Mouse (Mus musculus): ENCODE measurements around the gene Bad. TPM values are rescaled to one million over a fixed set of nuclear protein-coding genes. Genes with fewer than 3 reads are reported as not detected.
"Not testable (repeated sequence)": the region's sequence is repeated elsewhere in the genome, so short reads cannot be mapped to it uniquely, and the experiment has no call there.

Bad gene
- polyA plus RNA-seq (2012; rRNA removed) (22.3 and 22.8 TPM in 2 replicates), polyA plus RNA-seq (2014; fragmentation: Nextera tagmentation; extraction: Ambion mirVana) (25.7 and 27.9 TPM in 2 replicates)

GRCm38 (mm10) chr19:6941372-6942248 is at the start of gene Bad:
Gene Bad (plus strand): TSS chr19:6941861.
- TF ChIP-seq CTCF (IDR thresholded peaks at IDR 0.05; ENCODE audit: low read depth) (peak; percentile 37; the same call in 1 of the 2 replicates), EP300 (IDR thresholded peaks at IDR 0.05; ENCODE audit: low read depth) (peak; percentile 83)
- Histone ChIP-seq H3K4me1 (replicated peaks; ENCODE audit: control insufficient read depth in 2 of 2, insufficient read depth in 2 of 2, low read length in 1 of 2) (peaks cover 3 to 8% of the 10 kb centered on the region in 2 experiments), H3K4me3 (ENCODE audit: insufficient read depth in 1 of 2, low read depth in 2 of 2, low read length in 2 of 2) (peak within 1 kb of the TSS; percentile 77 to 92), H3K4me2 (ENCODE audit: low read depth) (peak within 1 kb of the TSS; percentile 89), H3K27ac (peak within 1 kb of the TSS; percentile 63), H3K9ac (replicated peaks) (peak within 1 kb of the TSS; percentile 80), H3K27me3 (ENCODE audit: control insufficient read depth, insufficient read depth, low read length) (no peaks in the 10 kb centered on the region; the same call in 1 of the 2 replicates), H3K36me3 (replicated peaks; ENCODE audit: control insufficient read depth, insufficient read depth, low read depth) (no peaks in the 10 kb centered on the region), H3K9me3 (ENCODE audit: control insufficient read depth, low read length) (no peaks in the 10 kb centered on the region)
- DNase-seq (ENCODE audit: low read depth in 3 of 3, low spot score in 3 of 3) (peak; percentile 85 to 86 (median 85)), ATAC-seq (ENCODE audit: insufficient read depth) (peak; percentile 80)
- whole genome bisulfite sequencing (ENCODE audit: insufficient replicate concordance) = under 1% methylated on average over 80 of the region's 83 CpGs

GRCm38 (mm10) chr19:6892512-6892911 is 49.1 kb upstream of the Bad start:
- 43% methylated on average over 4 of the region's 4 CpGs for WGBS (ENCODE audit: insufficient replicate concordance)

GRCm38 (mm10) chr19:6893731-6894451 is 47.8 kb upstream of the Bad start:
- H3K9ac ChIP-seq (replicated peaks) = no peak overlapping the region
- H3K27me3 ChIP-seq (ENCODE audit: control insufficient read depth, insufficient read depth, low read length) = no peaks in the 10 kb centered on the region
- ATAC-seq (ENCODE audit: insufficient read depth) (no peak), DNase-seq (ENCODE audit: low read depth in 3 of 3, low spot score in 3 of 3) (no peak)
- 79% methylated on average over 14 of the region's 14 CpGs for WGBS (ENCODE audit: insufficient replicate concordance)
- no peak overlapping the region for H3K27ac ChIP-seq
- no peak overlapping the region for H3K4me2 ChIP-seq (ENCODE audit: low read depth)
- no peak overlapping the region for H3K4me3 ChIP-seq (ENCODE audit: insufficient read depth in 1 of 2, low read depth in 2 of 2, low read length in 2 of 2)
- no peak for TF ChIP-seq CTCF (IDR thresholded peaks at IDR 0.05; ENCODE audit: low read depth)
- no peak for TF ChIP-seq EP300 (IDR thresholded peaks at IDR 0.05; ENCODE audit: low read depth)
- no peaks in the 10 kb centered on the region for H3K36me3 ChIP-seq (replicated peaks; ENCODE audit: control insufficient read depth, insufficient read depth, low read depth)
- no peaks in the 10 kb centered on the region for H3K9me3 ChIP-seq (ENCODE audit: control insufficient read depth, low read length)
- H3K4me1 ChIP-seq (replicated peaks; ENCODE audit: control insufficient read depth in 2 of 2, insufficient read depth in 2 of 2, low read length in 1 of 2) = no peaks in the 10 kb centered on the region

More at GRCm38 (mm10) chr19:6892512-6892911, 49.1 kb upstream of the Bad start:
- Histone ChIP-seq H3K27ac (no peak overlapping the region), H3K9ac (replicated peaks) (no peak overlapping the region), H3K27me3 (ENCODE audit: control insufficient read depth, insufficient read depth, low read length) (no peaks in the 10 kb centered on the region), H3K4me1 (replicated peaks; ENCODE audit: control insufficient read depth in 2 of 2, insufficient read depth in 2 of 2, low read length in 1 of 2) (no peaks in the 10 kb centered on the region), H3K36me3 (replicated peaks; ENCODE audit: control insufficient read depth, insufficient read depth, low read depth) (no peaks in the 10 kb centered on the region), H3K4me3 (ENCODE audit: insufficient read depth in 1 of 2, low read depth in 2 of 2, low read length in 2 of 2) (no peak overlapping the region), H3K4me2 (ENCODE audit: low read depth) (no peak overlapping the region), H3K9me3 (ENCODE audit: control insufficient read depth, low read length) (no peaks in the 10 kb centered on the region)
- no peak for DNase-seq (ENCODE audit: low read depth in 3 of 3, low spot score in 3 of 3)
- no peak for TF ChIP-seq CTCF (IDR thresholded peaks at IDR 0.05; ENCODE audit: low read depth)
- no peak for TF ChIP-seq EP300 (IDR thresholded peaks at IDR 0.05; ENCODE audit: low read depth)
- no peak for ATAC-seq (ENCODE audit: insufficient read depth)

- H3K4me3 ChIP-seq (ENCODE audit: insufficient read depth in 1 of 2, low read depth in 2 of 2, low read length in 2 of 2); ATAC-seq (ENCODE audit: insufficient read depth); H3K36me3 ChIP-seq (replicated peaks; ENCODE audit: control insufficient read depth, insufficient read depth, low read depth); H3K27ac ChIP-seq; H3K27me3 ChIP-seq (ENCODE audit: control insufficient read depth, insufficient read depth, low read length); H3K4me2 ChIP-seq (ENCODE audit: low read depth); H3K9me3 ChIP-seq (ENCODE audit: control insufficient read depth, low read length); H3K4me1 ChIP-seq (replicated peaks; ENCODE audit: control insufficient read depth in 2 of 2, insufficient read depth in 2 of 2, low read length in 1 of 2); H3K9ac ChIP-seq (replicated peaks); DNase-seq (ENCODE audit: low read depth in 3 of 3, low spot score in 3 of 3): not testable (repeated sequence)
- 65% methylated on average over 18 of the region's 18 CpGs for WGBS (ENCODE audit: insufficient replicate concordance)
These were observed 45.9 kb upstream of the Bad start for GRCm38 (mm10) chr19:6895608-6896305.

Data from liver, embryonic 14.5 days (tissue).